Mouse (Mus musculus) intestine, embryonic 16.5 days (tissue): Measurements from ENCODE around the gene Tle2. TPM values are rescaled to one million over a fixed set of nuclear protein-coding genes. Genes with fewer than 3 reads are reported as not detected.

Experiments used
- ATAC-seq: fragments of 200-750 bp; cut with Nextera tagmentation; 2 replicates; pipeline ENCODE4 v1.8.0; 2017; ENCODE audit warnings: moderate TSS enrichment, moderate library complexity
- H3K27ac ChIP-seq: fragments of 300-500 bp; sonication (generic); 2 replicates; pipeline ENCODE4 v1.5.1; 2014; ENCODE audit warnings: mild to moderate bottlenecking, low read length
- H3K27me3 ChIP-seq: fragments of 300-500 bp; sonication (generic); replicated peaks from 2 replicates; pipeline ENCODE4 v1.6.1; 2014; ENCODE audit warnings: low read length, control low read depth, mixed read lengths; ENCODE audit not compliant: control insufficient read depth, insufficient read depth
- H3K36me3 ChIP-seq: fragments of 300-500 bp; sonication (generic); 2 replicates; pipeline ENCODE4 v1.6.1; 2014; ENCODE audit warnings: low read length, control low read depth; ENCODE audit not compliant: control insufficient read depth, insufficient read depth
- H3K4me1 ChIP-seq: fragments of 300-500 bp; sonication (generic); 2 replicates; pipeline ENCODE4 v1.6.1; 2014; ENCODE audit warnings: low read length, control low read depth, mixed read lengths; ENCODE audit not compliant: control insufficient read depth, insufficient read depth
- H3K4me2 ChIP-seq: fragments of 300-500 bp; sonication (generic); 2 replicates; pipeline ENCODE4 v1.6.1; 2014; ENCODE audit warnings: low read depth, low read length, control low read depth
- H3K4me3 ChIP-seq: fragments of 300-500 bp; sonication (generic); 2 replicates; pipeline ENCODE4 v1.5.1; 2014; ENCODE audit warnings: mild to moderate bottlenecking, low read length
- H3K9ac ChIP-seq: fragments of 300-500 bp; sonication (generic); 2 replicates; pipeline ENCODE4 v1.6.1; 2014; ENCODE audit warnings: low read depth, low read length
- H3K9me3 ChIP-seq: fragments of 300-500 bp; sonication (generic); 2 replicates; pipeline ENCODE4 v1.6.1; 2016; ENCODE audit warnings: low read length, control low read depth; ENCODE audit not compliant: control insufficient read depth
- WGBS: fragments of 180-500 bp; shearing (Covaris S2); extraction: QIAGEN DNeasy Blood & Tissue Kit; methylation state at CpG from one replicate; pipeline ENCODE4 v1.1.7; 2014; 5-methylcytosine and 5-hydroxymethylcytosine counted together
- polyA plus RNA-seq: library from polyadenylated mRNA; unstranded; fragments of >200 nt; fragmentation: Nextera tagmentation; extraction: Ambion mirVana; gene quantifications from 2 replicates; pipeline ENCODE4 v1.2.1, GENCODE M21; 2015

Tle2 gene
- polyA plus RNA-seq, 1 experiment from 2014 or later = 12.6 TPM

GRCm38 (mm10) chr10:81598871-81599270, 24.5 kb downstream of the Tle2 start:
- Histone ChIP-seq H3K4me2 (no peak overlapping the region), H3K27me3 (0 out of 2 replicates have a peak, but pooled peaks cover 4% of the 10 kb centered on the region), H3K27ac (peak overlapping the region; percentile 12; the same call in 1 of the 2 replicates), H3K9ac (no peak overlapping the region), H3K9me3 (no peaks in the 10 kb centered on the region), H3K4me1 (peaks cover 51% of the 10 kb centered on the region), H3K4me3 (no peak overlapping the region), H3K36me3 (no peaks in the 10 kb centered on the region)
- no peak for ATAC-seq
- WGBS = 32% methylated on average over 6 of the region's 6 CpGs

- Histone ChIP-seq H3K4me1 (peaks cover 52% of the 10 kb centered on the region), H3K9ac (no peak overlapping the region), H3K27me3 (no peaks in the 10 kb centered on the region), H3K9me3 (no peaks in the 10 kb centered on the region), H3K4me2 (no peak overlapping the region), H3K4me3 (no peak overlapping the region), H3K27ac (no peak overlapping the region), H3K36me3 (no peaks in the 10 kb centered on the region)
- no peak for ATAC-seq
- 67% methylated on average over 5 of the region's 5 CpGs for WGBS
Measured at GRCm38 (mm10) chr10:81599630-81600029, 25.3 kb downstream of the Tle2 start.

- H3K4me1 ChIP-seq = peaks cover 55% of the 10 kb centered on the region
- WGBS = 54% methylated on average over 10 of the region's 10 CpGs
- H3K27ac ChIP-seq = no peak overlapping the region
Measured at GRCm38 (mm10) chr10:81600096-81600495, 25.7 kb downstream of the Tle2 start.

GRCm38 (mm10) chr10:81600738-81601203, 26.4 kb downstream of the Tle2 start, which contains the start of gene Tle6:
Gene Tle6 (minus strand): TSS chr10:81601073.
- WGBS = under 1% methylated on average over 27 of the region's 28 CpGs
- Histone ChIP-seq H3K9ac (peak within 1 kb of the TSS; percentile 52), H3K36me3 (no peaks in the 10 kb centered on the region)

More at GRCm38 (mm10) chr10:81600096-81600495, 25.7 kb downstream of the Tle2 start:
- H3K27me3 ChIP-seq = no peaks in the 10 kb centered on the region
- H3K4me3 ChIP-seq = no peak overlapping the region
- ATAC-seq = no peak
- no peak overlapping the region for H3K9ac ChIP-seq
- H3K4me2 ChIP-seq = no peak overlapping the region
- H3K36me3 ChIP-seq = no peaks in the 10 kb centered on the region
- no peaks in the 10 kb centered on the region for H3K9me3 ChIP-seq

GRCm38 (mm10) chr10:81601396-81601905, 27.1 kb downstream of the Tle2 start:
- WGBS = 34% methylated on average over 7 of the region's 7 CpGs
- H3K9ac ChIP-seq = peak overlapping the region; percentile 52
- no peak for ATAC-seq

More at GRCm38 (mm10) chr10:81600738-81601203, 26.4 kb downstream of the Tle2 start, which contains the start of gene Tle6:
- Histone ChIP-seq H3K9me3 (no peaks in the 10 kb centered on the region), H3K27me3 (no peaks in the 10 kb centered on the region), H3K4me2 (peak within 1 kb of the TSS; percentile 62), H3K27ac (peak within 1 kb of the TSS; percentile 52), H3K4me3 (peak within 1 kb of the TSS; percentile 31), H3K4me1 (peaks cover 50% of the 10 kb centered on the region)
- ATAC-seq = peak; percentile 80

GRCm38 (mm10) chr10:81602741-81603151, 28.4 kb downstream of the Tle2 start:
- H3K4me3 ChIP-seq = no peak overlapping the region
- peaks cover 35% of the 10 kb centered on the region for H3K4me1 ChIP-seq
- H3K27ac ChIP-seq = no peak overlapping the region
- no peak overlapping the region for H3K4me2 ChIP-seq
- ATAC-seq = no peak
- H3K27me3 ChIP-seq = no peaks in the 10 kb centered on the region
- H3K36me3 ChIP-seq = no peaks in the 10 kb centered on the region
- 19% methylated on average over 4 of the region's 4 CpGs for WGBS
- no peak overlapping the region for H3K9ac ChIP-seq
- no peaks in the 10 kb centered on the region for H3K9me3 ChIP-seq

More at GRCm38 (mm10) chr10:81601396-81601905, 27.1 kb downstream of the Tle2 start:
- Histone ChIP-seq H3K36me3 (no peaks in the 10 kb centered on the region), H3K4me3 (peak overlapping the region; percentile 27), H3K27me3 (no peaks in the 10 kb centered on the region), H3K4me1 (peaks cover 44% of the 10 kb centered on the region), H3K27ac (peak overlapping the region; percentile 27; the same call in 1 of the 2 replicates), H3K4me2 (peak overlapping the region; percentile 62), H3K9me3 (no peaks in the 10 kb centered on the region)

- H3K9ac ChIP-seq = peak overlapping the region; percentile 44
- no peaks in the 10 kb centered on the region for H3K9me3 ChIP-seq
- H3K27ac ChIP-seq = no peak overlapping the region
- H3K27me3 ChIP-seq = no peaks in the 10 kb centered on the region
- peak overlapping the region; percentile 4; the same call in 1 of the 2 replicates for H3K4me3 ChIP-seq
- peak overlapping the region; percentile 78 for H3K4me2 ChIP-seq
- peaks cover 31% of the 10 kb centered on the region for H3K4me1 ChIP-seq
- no peaks in the 10 kb centered on the region for H3K36me3 ChIP-seq
- ATAC-seq = peak; percentile 0; the same call in 1 of the 2 replicates
- WGBS = 70% methylated on average over 12 of the region's 12 CpGs
Measured at GRCm38 (mm10) chr10:81604019-81604967, 29.9 kb downstream of the Tle2 start.

- H3K9me3 ChIP-seq = no peaks in the 10 kb centered on the region
- no peaks in the 10 kb centered on the region for H3K36me3 ChIP-seq
- ATAC-seq = peak; percentile 47
- no peaks in the 10 kb centered on the region for H3K27me3 ChIP-seq
- peak overlapping the region; percentile 94 for H3K27ac ChIP-seq
- H3K9ac ChIP-seq = peak overlapping the region; percentile 66
- 18% methylated on average over 29 of the region's 29 CpGs for WGBS
- H3K4me3 ChIP-seq = peak overlapping the region; percentile 44
- peak overlapping the region; percentile 78 for H3K4me2 ChIP-seq
- H3K4me1 ChIP-seq = peaks cover 29% of the 10 kb centered on the region
Measured at GRCm38 (mm10) chr10:81604968-81605665, 30.8 kb downstream of the Tle2 start.

- WGBS = 2% methylated on average over 14 of the region's 14 CpGs
- Histone ChIP-seq H3K9me3 (no peaks in the 10 kb centered on the region), H3K4me1 (peaks cover 24% of the 10 kb centered on the region), H3K36me3 (no peaks in the 10 kb centered on the region), H3K9ac (peak overlapping the region; percentile 66), H3K4me2 (peak overlapping the region; percentile 78), H3K27ac (peak overlapping the region; percentile 94), H3K4me3 (peak overlapping the region; percentile 44), H3K27me3 (no peaks in the 10 kb centered on the region)
- ATAC-seq = peak; percentile 5
Measured at GRCm38 (mm10) chr10:81605666-81605973, 31.3 kb downstream of the Tle2 start.
